Mouse (Mus musculus) common myeloid progenitor, adult 5-6 weeks (primary cell): ENCODE measurements around the gene Tnfrsf13c. TPM values are rescaled to one million over a fixed set of nuclear protein-coding genes. Genes with fewer than 3 reads are reported as not detected.
A peak's percentile ranks its signal among the peaks of the same experiment; 100 is the strongest.

Experiments used
- ATAC-seq: replicated peaks from 2 replicates; pipeline ENCODE4 v1.8.0; 2016; ENCODE audit warnings: low read depth, mild to moderate bottlenecking, moderate TSS enrichment, inconsistent platforms; ENCODE audit not compliant: poor library complexity, severe bottlenecking
- total RNA-seq: library from RNA; stranded (forward); fragments of 200-1000, 187-1606 nt; gene quantifications from 2 replicates; pipeline ENCODE4 v1.2.3, GENCODE M21; 2017

Gene Tnfrsf13c
- total RNA-seq, 1 experiment from 2014 or later, result 2.7 TPM

- ATAC-seq, result peak; percentile 34
Measured at GRCm38 (mm10) chr15:82186131-82186530, 38.0 kb downstream of the Tnfrsf13c start.

GRCm38 (mm10) chr15:82185062-82185783 lies 38.9 kb downstream of the Tnfrsf13c start:
- no peak for ATAC-seq

- ATAC-seq, result no peak
Measured at GRCm38 (mm10) chr15:82184656-82185055, 39.5 kb downstream of the Tnfrsf13c start.

GRCm38 (mm10) chr15:82184183-82184582 lies 40.0 kb downstream of the Tnfrsf13c start:
- ATAC-seq, result peak; percentile 41

GRCm38 (mm10) chr15:82183596-82183995 lies 40.6 kb downstream of the Tnfrsf13c start:
- ATAC-seq, result no peak

GRCm38 (mm10) chr15:82182311-82182710 lies 41.9 kb downstream of the Tnfrsf13c start:
- ATAC-seq, result no peak

GRCm38 (mm10) chr15:82181131-82181530 lies 43.0 kb downstream of the Tnfrsf13c start:
- ATAC-seq, result no peak

- no peak for ATAC-seq
Measured at GRCm38 (mm10) chr15:82177743-82178290, 46.4 kb downstream of the Tnfrsf13c start.

- ATAC-seq, result no peak
Measured at GRCm38 (mm10) chr15:82175091-82175490, 49.1 kb downstream of the Tnfrsf13c start.

- no peak for ATAC-seq
Measured at GRCm38 (mm10) chr15:82172648-82173047, 51.5 kb downstream of the Tnfrsf13c start.

Other genes starting within 250 kb of the Tnfrsf13c start
- gene 1700029P11Rik, start 243.8 kb downstream of the Tnfrsf13c start, total RNA-seq, result not detected in 2 replicates
- gene Xrcc6, start 236.5 kb downstream of the Tnfrsf13c start, total RNA-seq, result 409 and 444 TPM in 2 replicates
- gene Desi1, start 190.5 kb downstream of the Tnfrsf13c start, total RNA-seq, result 12.2 and 13.6 TPM in 2 replicates
- gene Snu13, start 176.8 kb downstream of the Tnfrsf13c start, total RNA-seq, result 197 and 206 TPM in 2 replicates
- not detected in 2 replicates for gene 4930407I10Rik, start 165.2 kb downstream of the Tnfrsf13c start, total RNA-seq
- gene Mei1, start 154.4 kb downstream of the Tnfrsf13c start, total RNA-seq, result not detected in 2 replicates
- gene Ccdc134, start 96.4 kb downstream of the Tnfrsf13c start, total RNA-seq, result 8.8 and 18.0 TPM in 2 replicates
- gene Srebf2, start 77.2 kb downstream of the Tnfrsf13c start, total RNA-seq, result 42.8 and 64.3 TPM in 2 replicates
- gene Shisa8, start 11.6 kb downstream of the Tnfrsf13c start, total RNA-seq, result 3.1 and 4.8 TPM in 2 replicates
- 19.4 and 30.6 TPM in 2 replicates for gene Cenpm, start 20.4 kb upstream of the Tnfrsf13c start, total RNA-seq
- gene 1500009C09Rik, start 28.0 kb upstream of the Tnfrsf13c start, total RNA-seq, result not detected in 2 replicates
- gene Sept3, start 50.5 kb upstream of the Tnfrsf13c start, total RNA-seq, result 0.23 and 0.44 TPM in 2 replicates
- gene Wbp2nl, start 74.6 kb upstream of the Tnfrsf13c start, total RNA-seq, result not detected in 2 replicates
- 19.2 and 32.4 TPM in 2 replicates for gene Naga, start 114.6 kb upstream of the Tnfrsf13c start, total RNA-seq
- 13.1 and 15.5 TPM in 2 replicates for gene Pheta2, start 114.6 kb upstream of the Tnfrsf13c start, total RNA-seq
- gene Smdt1, start 114.6 kb upstream of the Tnfrsf13c start, total RNA-seq, result 43.6 and 67.9 TPM in 2 replicates
- 126 and 144 TPM in 2 replicates for gene Ndufa6, start 130.0 kb upstream of the Tnfrsf13c start, total RNA-seq
- gene Cyp2d22, start 155.9 kb upstream of the Tnfrsf13c start, total RNA-seq, result 0.64 TPM in 1 of 2 replicates, not detected in the other
- not detected in 2 replicates for gene Cyp2d11, start 169.7 kb upstream of the Tnfrsf13c start, total RNA-seq
- gene Cyp2d10, start 182.8 kb upstream of the Tnfrsf13c start, total RNA-seq, result not detected in 2 replicates
- gene Cyp2d9, start 209.1 kb upstream of the Tnfrsf13c start, total RNA-seq, result not detected in 2 replicates